Mouse (Mus musculus): ENCODE measurements around the gene Gm11213. TPM values are rescaled to one million over a fixed set of nuclear protein-coding genes. Genes with fewer than 3 reads are reported as not detected.

Gene Gm11213
- total RNA-seq (2014; fragmentation: Nextera tagmentation): not detected in 2 replicates
- not detected in 2 replicates for total RNA-seq (2017)
- not detected in 2 replicates for polyA plus RNA-seq (2012)

DNA sequence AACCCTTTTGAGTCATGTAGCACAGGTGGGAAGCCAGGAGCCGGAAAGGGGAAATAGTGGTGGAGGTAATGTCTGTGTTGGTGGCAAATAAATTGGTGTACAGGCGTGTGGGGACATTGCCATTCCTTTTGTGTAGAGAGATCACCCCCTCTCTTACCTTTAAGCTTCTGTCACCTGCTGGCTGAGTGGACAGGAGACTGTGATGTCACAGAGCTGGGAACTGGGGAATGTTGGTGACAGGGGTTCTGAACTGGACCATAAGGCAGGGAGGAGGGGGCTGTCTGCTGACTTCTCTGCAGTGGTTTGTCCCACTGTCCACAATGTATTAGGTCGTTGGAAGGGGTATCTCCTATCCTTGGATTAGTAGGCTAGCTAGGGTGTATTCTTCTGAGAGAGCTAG, at the start of gene Gm11213:
Gene Gm11213 (minus strand): TSS at position 317 of the 400 bp plus-strand sequence.
- Histone ChIP-seq H3K27me3 (ENCODE audit: insufficient read depth, low read length) (no peaks in the 10 kb centered on the region), H3K9me3 (replicated peaks) (peaks cover 17% of the 10 kb centered on the region), H3K4me1 (ENCODE audit: insufficient read depth, low read depth, low read length) (no peaks in the 10 kb centered on the region), H3K36me3 (replicated peaks) (no peaks in the 10 kb centered on the region), H3K4me3 (ENCODE audit: low read depth, low read length) (no peak within 1 kb of the TSS)
- ATAC-seq (ENCODE audit: extremely low read depth, insufficient number of reproducible peaks, low FRiP score, poor library complexity, severe bottlenecking) (no peak), DNase-seq (ENCODE audit: low spot score) (no peak)
- TF ChIP-seq POLR2AphosphoS5 (IDR thresholded peaks at IDR 0.05; ENCODE audit: insufficient replicate concordance, low read depth, low read length) (no peak), GATA1 (IDR thresholded peaks at IDR 0.05; ENCODE audit: borderline replicate concordance, low read length) (no peak), GATA2 (IDR thresholded peaks at IDR 0.05; ENCODE audit: borderline replicate concordance, low read depth, low read length) (no peak), TAL1 (conservative IDR thresholded peaks at IDR 0.05; ENCODE audit: low read depth, low read length) (no peak), CTCF (IDR thresholded peaks at IDR 0.05; ENCODE audit: low read depth, low read length) (no peak)

DNA sequence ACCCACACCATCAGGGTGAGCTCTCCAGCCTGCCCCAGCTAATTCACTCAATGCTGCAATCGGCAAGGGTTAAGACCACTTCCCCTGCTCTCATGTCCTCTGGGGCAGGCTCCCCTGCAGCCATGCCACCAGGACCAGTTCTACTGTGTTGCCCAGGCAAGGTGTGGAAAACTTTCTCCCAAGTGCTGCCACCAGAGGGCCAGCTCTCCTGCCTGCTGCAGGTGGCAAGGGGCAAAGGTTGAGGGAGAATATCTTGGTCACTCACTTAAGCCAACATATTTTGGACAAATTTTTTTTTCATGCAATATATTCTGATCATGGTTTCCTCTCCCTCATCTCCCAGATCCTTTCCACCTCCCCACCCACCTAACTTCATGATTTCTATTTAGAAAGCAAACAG, 49.3 kb upstream of the Gm11213 start:
- no peak overlapping the region for H3K4me3 ChIP-seq (ENCODE audit: low read depth, low read length)
- DNase-seq (ENCODE audit: low spot score) (no peak), ATAC-seq (ENCODE audit: extremely low read depth, insufficient number of reproducible peaks, low FRiP score, poor library complexity, severe bottlenecking) (no peak)
- H3K4me1 ChIP-seq (ENCODE audit: insufficient read depth, low read depth, low read length): no peaks in the 10 kb centered on the region
- H3K9me3 ChIP-seq (replicated peaks): peaks cover 18% of the 10 kb centered on the region
- TF ChIP-seq POLR2AphosphoS5 (IDR thresholded peaks at IDR 0.05; ENCODE audit: insufficient replicate concordance, low read depth, low read length) (no peak), CTCF (IDR thresholded peaks at IDR 0.05; ENCODE audit: low read depth, low read length) (no peak), GATA2 (IDR thresholded peaks at IDR 0.05; ENCODE audit: borderline replicate concordance, low read depth, low read length) (no peak), GATA1 (IDR thresholded peaks at IDR 0.05; ENCODE audit: borderline replicate concordance, low read length) (no peak), TAL1 (conservative IDR thresholded peaks at IDR 0.05; ENCODE audit: low read depth, low read length) (no peak)
- no peaks in the 10 kb centered on the region for H3K27me3 ChIP-seq (ENCODE audit: insufficient read depth, low read length)
- no peaks in the 10 kb centered on the region for H3K36me3 ChIP-seq (replicated peaks)

DNA sequence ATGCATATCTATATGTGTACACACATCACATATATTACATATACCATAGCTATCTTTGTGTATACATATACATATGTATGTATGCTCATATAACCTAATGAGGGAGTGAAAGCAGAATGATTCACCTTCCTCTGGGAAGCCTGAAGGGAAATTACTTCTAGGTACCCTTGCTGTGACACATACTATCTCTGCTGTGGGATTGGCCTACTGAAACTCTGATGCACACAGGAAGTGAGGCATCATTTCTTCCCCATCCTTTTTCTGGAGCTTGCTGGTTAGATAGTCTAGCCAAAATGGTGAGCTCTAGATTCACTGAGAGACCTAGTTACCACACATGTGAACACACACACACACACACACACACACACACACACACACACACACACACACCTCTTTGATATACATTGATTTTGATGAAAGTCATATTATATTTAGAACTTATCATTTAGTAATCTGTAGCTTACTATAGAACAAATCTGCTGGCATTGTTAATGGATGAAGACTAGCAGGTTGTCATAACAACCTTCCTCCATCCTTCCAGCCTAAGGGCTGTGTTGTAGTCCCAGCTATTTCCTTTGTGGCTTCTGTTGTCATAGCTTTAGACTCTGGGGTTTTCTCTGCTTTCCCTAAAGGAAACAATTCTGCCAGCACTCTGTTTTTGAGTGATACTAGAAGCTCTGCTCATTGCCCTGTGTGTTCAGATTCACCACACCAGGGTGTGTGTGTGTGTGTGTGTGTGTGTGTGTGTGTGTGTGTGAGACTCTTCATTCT, 39.1 kb upstream of the Gm11213 start:
- no peak for ATAC-seq (ENCODE audit: extremely low read depth, insufficient number of reproducible peaks, low FRiP score, poor library complexity, severe bottlenecking)
- Histone ChIP-seq H3K4me1 (ENCODE audit: insufficient read depth, low read depth, low read length) (no peaks in the 10 kb centered on the region), H3K4me3 (ENCODE audit: low read depth, low read length) (no peak overlapping the region), H3K27me3 (ENCODE audit: insufficient read depth, low read length) (no peaks in the 10 kb centered on the region), H3K9me3 (replicated peaks) (peaks cover 15% of the 10 kb centered on the region), H3K36me3 (replicated peaks) (no peaks in the 10 kb centered on the region)
- DNase-seq (ENCODE audit: low spot score): no peak
- TF ChIP-seq CTCF (IDR thresholded peaks at IDR 0.05; ENCODE audit: low read depth, low read length) (no peak), GATA2 (IDR thresholded peaks at IDR 0.05; ENCODE audit: borderline replicate concordance, low read depth, low read length) (no peak), POLR2AphosphoS5 (IDR thresholded peaks at IDR 0.05; ENCODE audit: insufficient replicate concordance, low read depth, low read length) (no peak), GATA1 (IDR thresholded peaks at IDR 0.05; ENCODE audit: borderline replicate concordance, low read length) (no peak), TAL1 (conservative IDR thresholded peaks at IDR 0.05; ENCODE audit: low read depth, low read length) (no peak)

GRCm38 (mm10) chr4:63639842-63640241, 34.8 kb upstream of the Gm11213 start:
- no peak for TF ChIP-seq GATA1 (IDR thresholded peaks at IDR 0.05; ENCODE audit: borderline replicate concordance, low read length)
- TF ChIP-seq POLR2AphosphoS5 (IDR thresholded peaks at IDR 0.05; ENCODE audit: insufficient replicate concordance, low read depth, low read length): no peak
- no peak for TF ChIP-seq CTCF (IDR thresholded peaks at IDR 0.05; ENCODE audit: low read depth, low read length)
- TF ChIP-seq GATA2 (IDR thresholded peaks at IDR 0.05; ENCODE audit: borderline replicate concordance, low read depth, low read length): no peak
- TF ChIP-seq TAL1 (conservative IDR thresholded peaks at IDR 0.05; ENCODE audit: low read depth, low read length): no peak
- ATAC-seq (ENCODE audit: extremely low read depth, insufficient number of reproducible peaks, low FRiP score, poor library complexity, severe bottlenecking): no peak
- no peak overlapping the region for H3K4me3 ChIP-seq (ENCODE audit: low read depth, low read length)
- H3K9me3 ChIP-seq (replicated peaks): peaks cover 17% of the 10 kb centered on the region
- DNase-seq (ENCODE audit: low spot score): no peak
- H3K36me3 ChIP-seq (replicated peaks): no peaks in the 10 kb centered on the region
- H3K27me3 ChIP-seq (ENCODE audit: insufficient read depth, low read length): no peaks in the 10 kb centered on the region
- no peaks in the 10 kb centered on the region for H3K4me1 ChIP-seq (ENCODE audit: insufficient read depth, low read depth, low read length)

DNA sequence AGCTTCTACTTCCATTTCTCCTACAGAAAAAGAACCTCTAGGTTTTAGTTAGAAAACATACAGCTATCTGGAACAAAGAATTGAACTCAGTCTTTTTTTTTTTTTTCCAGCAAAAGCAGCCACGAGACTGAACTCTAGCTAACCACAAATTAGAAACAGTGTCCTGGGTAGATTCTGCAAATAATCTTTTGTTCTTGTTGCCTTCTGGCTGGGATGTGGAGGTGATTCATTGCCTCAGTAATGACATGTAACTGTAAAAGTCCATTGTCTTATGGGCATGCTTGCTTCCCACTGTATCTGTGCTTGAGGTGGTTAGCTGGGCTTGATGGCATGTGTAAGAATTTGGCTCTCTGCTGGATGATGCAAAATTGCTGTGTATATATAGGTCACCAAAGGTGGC, 33.5 kb upstream of the Gm11213 start:
- H3K4me3 ChIP-seq (ENCODE audit: low read depth, low read length): no peak overlapping the region
- no peaks in the 10 kb centered on the region for H3K27me3 ChIP-seq (ENCODE audit: insufficient read depth, low read length)
- no peaks in the 10 kb centered on the region for H3K36me3 ChIP-seq (replicated peaks)
- H3K9me3 ChIP-seq (replicated peaks): peaks cover 17% of the 10 kb centered on the region
- no peak for DNase-seq (ENCODE audit: low spot score)
- TF ChIP-seq TAL1 (conservative IDR thresholded peaks at IDR 0.05; ENCODE audit: low read depth, low read length): no peak
- TF ChIP-seq CTCF (IDR thresholded peaks at IDR 0.05; ENCODE audit: low read depth, low read length): no peak
- no peak for TF ChIP-seq POLR2AphosphoS5 (IDR thresholded peaks at IDR 0.05; ENCODE audit: insufficient replicate concordance, low read depth, low read length)
- no peak for TF ChIP-seq GATA1 (IDR thresholded peaks at IDR 0.05; ENCODE audit: borderline replicate concordance, low read length)
- TF ChIP-seq GATA2 (IDR thresholded peaks at IDR 0.05; ENCODE audit: borderline replicate concordance, low read depth, low read length): no peak
- H3K4me1 ChIP-seq (ENCODE audit: insufficient read depth, low read depth, low read length): no peaks in the 10 kb centered on the region
- ATAC-seq (ENCODE audit: extremely low read depth, insufficient number of reproducible peaks, low FRiP score, poor library complexity, severe bottlenecking): no peak

- H3K9me3 ChIP-seq (replicated peaks): peaks cover 19% of the 10 kb centered on the region
- TF ChIP-seq TAL1 (conservative IDR thresholded peaks at IDR 0.05; ENCODE audit: low read depth, low read length) (no peak), CTCF (IDR thresholded peaks at IDR 0.05; ENCODE audit: low read depth, low read length) (no peak), GATA2 (IDR thresholded peaks at IDR 0.05; ENCODE audit: borderline replicate concordance, low read depth, low read length) (no peak), GATA1 (IDR thresholded peaks at IDR 0.05; ENCODE audit: borderline replicate concordance, low read length) (no peak), POLR2AphosphoS5 (IDR thresholded peaks at IDR 0.05; ENCODE audit: insufficient replicate concordance, low read depth, low read length) (no peak)
- DNase-seq (ENCODE audit: low spot score): no peak
- no peaks in the 10 kb centered on the region for H3K27me3 ChIP-seq (ENCODE audit: insufficient read depth, low read length)
- no peak for ATAC-seq (ENCODE audit: extremely low read depth, insufficient number of reproducible peaks, low FRiP score, poor library complexity, severe bottlenecking)
- H3K4me3 ChIP-seq (ENCODE audit: low read depth, low read length): no peak overlapping the region
- no peaks in the 10 kb centered on the region for H3K36me3 ChIP-seq (replicated peaks)
- no peaks in the 10 kb centered on the region for H3K4me1 ChIP-seq (ENCODE audit: insufficient read depth, low read depth, low read length)
Measured at GRCm38 (mm10) chr4:63633181-63633580, 28.1 kb upstream of the Gm11213 start.

All from G1E (cell line).